Mouse (Mus musculus) hindbrain, embryonic 15.5 days (tissue): ENCODE results near the gene Supt6. TPM values are rescaled to one million over a fixed set of nuclear protein-coding genes. Genes with fewer than 3 reads are reported as not detected.

ENCODE experiments used
- ATAC-seq: fragments of 200-750 bp; cut with Nextera tagmentation; 2 replicates; pipeline ENCODE4 v1.8.0; 2017; ENCODE audit warnings: low read depth, moderate number of reproducible peaks, moderate TSS enrichment; ENCODE audit not compliant: low FRiP score
- H3K27ac ChIP-seq: fragments of 300-500 bp; sonication (generic); replicated peaks from 2 replicates; pipeline ENCODE4 v1.5.1; 2015; ENCODE audit warnings: mild to moderate bottlenecking, inconsistent platforms
- H3K27me3 ChIP-seq: fragments of 300-500 bp; sonication (generic); 2 replicates; pipeline ENCODE4 v1.6.1; 2015; ENCODE audit warnings: control low read depth, inconsistent platforms
- H3K36me3 ChIP-seq: fragments of 300-500 bp; sonication (generic); 2 replicates; pipeline ENCODE4 v1.6.1; 2015; ENCODE audit warnings: control low read depth, inconsistent platforms
- H3K4me1 ChIP-seq: fragments of 300-500 bp; sonication (generic); replicated peaks from 2 replicates; pipeline ENCODE4 v1.6.1; 2015; ENCODE audit warnings: control low read depth, inconsistent platforms
- H3K4me2 ChIP-seq: fragments of 300-500 bp; sonication (generic); 2 replicates; pipeline ENCODE4 v1.6.1; 2015; ENCODE audit warnings: moderate library complexity, mild to moderate bottlenecking, inconsistent platforms
- H3K4me3 ChIP-seq: fragments of 300-500 bp; sonication (generic); 2 replicates; pipeline ENCODE4 v1.5.1; 2015; ENCODE audit warnings: mild to moderate bottlenecking, inconsistent platforms
- H3K9ac ChIP-seq: fragments of 300-500 bp; sonication (generic); 2 replicates; pipeline ENCODE4 v1.6.1; 2015; ENCODE audit warnings: inconsistent platforms
- H3K9me3 ChIP-seq: fragments of 300-500 bp; sonication (generic); 2 replicates; pipeline ENCODE4 v1.6.1; 2016; ENCODE audit warnings: control low read depth, inconsistent platforms
- WGBS: fragments of 180-500 bp; shearing (Covaris S2); methylation state at CpG from one replicate; pipeline ENCODE4 v1.1.7; 2015; 5-methylcytosine and 5-hydroxymethylcytosine counted together
- polyA plus RNA-seq: library from polyadenylated mRNA; unstranded; fragments of >200 nt; fragmentation: Nextera tagmentation; extraction: Ambion mirVana; gene quantifications from 2 replicates; pipeline ENCODE4 v1.2.1, GENCODE M21; 2015

The Supt6 gene
- polyA plus RNA-seq, 1 experiment from 2014 or later, result 27.4 TPM

DNA sequence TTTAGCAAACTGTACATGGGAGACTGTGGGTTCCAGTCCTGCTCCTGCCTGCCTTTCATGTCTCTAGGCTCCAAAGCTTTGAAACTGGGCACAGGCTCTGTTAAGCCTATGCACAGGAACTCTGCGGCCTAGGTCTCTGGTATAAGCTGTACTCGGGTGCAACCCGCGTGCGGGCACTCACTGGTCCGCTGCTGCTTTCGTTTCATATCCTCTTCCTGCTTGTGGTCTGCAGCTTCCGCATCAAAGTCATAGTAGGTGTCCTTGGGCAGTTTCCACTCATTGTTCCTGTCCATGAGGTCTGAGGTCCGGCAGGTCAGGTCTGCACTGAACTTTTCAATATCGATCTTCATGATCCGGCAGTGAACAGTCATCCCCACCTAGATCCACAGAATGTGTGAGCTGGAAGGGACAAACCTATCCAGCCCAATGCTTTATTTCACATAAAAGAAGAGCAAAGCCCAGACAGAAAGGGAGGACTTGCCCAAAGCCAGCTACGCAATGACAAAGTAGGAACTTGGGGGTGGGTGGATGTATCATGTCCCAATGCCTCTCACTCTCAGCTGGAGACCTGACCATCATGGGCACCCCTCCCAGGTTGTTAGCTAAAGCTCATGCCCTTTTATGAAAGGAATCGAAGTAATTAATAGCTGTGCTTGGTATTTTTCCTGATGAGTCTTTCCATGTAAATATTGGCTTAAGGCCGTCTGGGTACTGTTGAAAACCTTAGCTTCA, 32.5 kb downstream of the Supt6 start:
- H3K9ac ChIP-seq, result no peak overlapping the region
- no peak overlapping the region for H3K27ac ChIP-seq
- H3K4me1 ChIP-seq, result no peaks in the 10 kb centered on the region
- no peaks in the 10 kb centered on the region for H3K27me3 ChIP-seq
- WGBS, result 96% methylated on average over 14 of the region's 14 CpGs
- peaks cover 93% of the 10 kb centered on the region for H3K36me3 ChIP-seq
- no peaks in the 10 kb centered on the region for H3K9me3 ChIP-seq
- ATAC-seq, result no peak
- no peak overlapping the region for H3K4me2 ChIP-seq
- H3K4me3 ChIP-seq, result no peak overlapping the region

DNA sequence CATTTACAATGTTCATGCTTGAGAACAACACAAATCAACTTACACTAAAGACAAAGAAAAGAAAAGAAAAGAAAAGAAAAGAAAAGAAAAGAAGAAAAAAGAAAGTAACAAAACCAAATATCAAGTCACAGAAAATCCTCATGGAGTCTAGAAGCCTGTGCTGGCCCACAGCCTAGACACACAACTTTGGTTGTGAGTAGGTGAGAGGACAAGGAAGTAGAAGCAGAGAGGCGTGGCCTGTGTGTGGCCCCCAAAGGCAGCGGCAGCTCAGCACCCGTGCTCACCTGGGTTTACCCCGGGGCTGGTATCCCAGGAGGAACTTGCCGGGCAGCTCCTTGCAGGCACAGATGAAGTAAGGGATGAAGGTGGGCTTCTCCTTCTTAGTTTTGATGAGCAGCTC, 34.3 kb downstream of the Supt6 start:
- no peak overlapping the region for H3K4me3 ChIP-seq
- peaks cover 94% of the 10 kb centered on the region for H3K36me3 ChIP-seq
- WGBS, result 91% methylated on average over 5 of the region's 5 CpGs
- no peaks in the 10 kb centered on the region for H3K9me3 ChIP-seq
- H3K27ac ChIP-seq, result no peak overlapping the region
- no peaks in the 10 kb centered on the region for H3K27me3 ChIP-seq
- no peak overlapping the region for H3K4me2 ChIP-seq
- no peak for ATAC-seq
- no peaks in the 10 kb centered on the region for H3K4me1 ChIP-seq
- H3K9ac ChIP-seq, result no peak overlapping the region

DNA sequence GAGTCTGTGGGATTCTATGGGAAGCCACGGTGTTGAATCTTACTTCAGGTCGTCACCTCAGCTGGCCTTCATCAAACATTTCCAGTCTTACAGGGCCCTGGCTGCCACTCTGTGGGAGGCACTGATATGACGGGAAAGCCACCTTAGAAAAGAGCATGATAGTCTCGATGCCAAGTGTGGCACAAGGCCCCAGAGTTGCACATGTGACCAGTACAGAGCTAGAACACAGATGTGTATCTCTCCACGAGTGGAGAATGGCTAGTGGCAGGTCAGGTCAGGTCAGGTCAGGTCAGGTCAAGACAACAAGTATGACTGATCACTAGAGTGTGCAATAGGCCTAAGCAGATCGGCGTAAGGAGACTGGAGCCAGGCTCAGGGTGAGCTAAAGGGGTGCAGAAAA, 35.2 kb downstream of the Supt6 start:
- Histone ChIP-seq H3K4me1 (no peaks in the 10 kb centered on the region), H3K9ac (no peak overlapping the region), H3K4me2 (no peak overlapping the region), H3K36me3 (peaks cover 93% of the 10 kb centered on the region), H3K27ac (no peak overlapping the region), H3K9me3 (no peaks in the 10 kb centered on the region), H3K27me3 (no peaks in the 10 kb centered on the region), H3K4me3 (no peak overlapping the region)
- 72% methylated on average over 7 of the region's 7 CpGs for WGBS
- ATAC-seq, result no peak

DNA sequence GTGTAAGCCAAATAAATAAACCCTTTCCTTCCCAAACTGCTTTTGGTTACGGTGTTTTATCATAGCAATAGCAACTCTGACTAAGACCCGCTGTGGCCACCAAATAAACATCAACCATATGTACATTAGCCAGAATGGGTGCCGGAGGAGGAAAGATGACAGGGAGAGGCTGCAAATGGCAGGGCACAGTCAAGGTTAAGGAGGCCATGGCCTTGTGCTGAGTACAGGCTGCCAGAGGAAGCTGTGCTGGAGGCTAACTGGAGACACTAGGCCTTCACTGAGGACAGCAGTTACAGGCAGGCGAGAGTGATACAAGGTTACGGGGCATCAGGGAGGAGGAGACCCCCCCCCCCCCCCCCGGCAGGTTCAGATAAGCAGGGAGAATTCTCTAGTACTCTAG, 35.9 kb downstream of the Supt6 start:
- Histone ChIP-seq H3K9ac (no peak overlapping the region), H3K9me3 (no peaks in the 10 kb centered on the region), H3K27me3 (no peaks in the 10 kb centered on the region), H3K27ac (no peak overlapping the region), H3K4me3 (no peak overlapping the region), H3K4me2 (no peak overlapping the region), H3K4me1 (no peaks in the 10 kb centered on the region), H3K36me3 (peaks cover 93% of the 10 kb centered on the region)
- WGBS, result 96% methylated on average over 5 of the region's 6 CpGs
- ATAC-seq, result no peak

DNA sequence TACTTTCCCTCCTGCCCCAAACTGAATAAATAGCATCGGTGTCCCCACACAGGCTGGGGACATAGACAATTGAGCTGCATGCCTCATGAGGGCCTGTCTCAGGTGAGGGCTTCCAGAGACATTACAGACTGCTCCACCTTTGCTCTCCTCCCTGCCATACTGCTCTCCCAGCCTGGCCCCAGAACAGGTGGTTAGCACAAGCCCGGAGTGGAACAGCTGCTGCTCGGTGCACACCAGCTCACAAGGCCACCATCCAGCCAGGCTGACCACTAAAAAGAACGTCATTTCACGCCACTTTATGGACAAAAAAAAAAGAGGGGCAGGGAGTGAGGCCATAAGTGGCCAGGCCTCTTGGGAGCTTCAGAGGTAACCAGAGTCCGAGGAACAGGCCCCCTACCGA, 38.6 kb downstream of the Supt6 start:
- Histone ChIP-seq H3K4me3 (no peak overlapping the region), H3K36me3 (peaks cover 70% of the 10 kb centered on the region), H3K4me1 (no peaks in the 10 kb centered on the region), H3K4me2 (no peak overlapping the region), H3K27me3 (no peaks in the 10 kb centered on the region), H3K9ac (no peak overlapping the region), H3K9me3 (no peaks in the 10 kb centered on the region), H3K27ac (no peak overlapping the region)
- WGBS, result 76% methylated on average over 7 of the region's 7 CpGs
- ATAC-seq, result no peak

DNA sequence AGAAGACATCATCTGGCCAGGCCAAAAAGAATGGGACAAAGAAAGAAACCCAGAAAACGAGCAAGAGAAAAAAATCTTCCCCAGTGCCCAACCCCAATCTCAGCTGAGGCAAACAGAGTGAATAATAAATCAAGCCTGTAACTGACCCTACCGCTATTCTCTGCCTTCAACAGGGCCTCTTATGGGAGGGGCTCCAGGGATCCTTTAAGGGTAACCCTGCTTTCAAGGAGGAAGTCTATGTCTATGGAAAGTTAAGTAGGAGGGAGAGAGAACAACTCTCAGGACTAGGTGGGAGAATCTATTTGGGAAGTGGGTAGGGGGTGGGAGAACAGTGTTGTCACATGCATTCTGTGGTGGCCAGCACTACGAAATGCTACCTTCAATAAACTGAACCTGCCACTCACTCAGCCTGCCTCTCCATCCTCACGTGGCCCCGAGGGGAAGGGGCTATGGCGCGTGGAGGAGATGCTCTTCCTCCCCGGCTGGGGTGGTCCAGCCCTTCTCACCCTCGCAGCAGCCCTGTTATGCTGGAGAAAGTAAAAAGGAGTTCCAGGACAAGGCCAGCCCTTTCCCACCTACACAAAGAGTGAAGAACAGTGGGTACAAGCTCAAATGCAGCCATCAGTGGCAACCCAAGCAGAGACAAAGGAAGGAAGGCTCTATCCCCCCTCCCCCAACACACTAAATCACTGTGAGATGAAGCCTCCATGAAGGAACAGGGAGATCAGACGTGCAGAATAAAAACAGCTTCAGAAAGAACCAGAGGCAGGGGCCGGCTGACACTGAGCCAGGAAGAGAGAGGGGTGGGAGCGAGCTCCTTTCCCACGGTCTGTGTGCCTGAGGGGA, 40.2 kb downstream of the Supt6 start:
- Histone ChIP-seq H3K36me3 (peaks cover 56% of the 10 kb centered on the region), H3K9ac (no peak overlapping the region), H3K4me2 (no peak overlapping the region), H3K4me1 (no peaks in the 10 kb centered on the region), H3K9me3 (no peaks in the 10 kb centered on the region), H3K27ac (peak overlapping the region; percentile 65), H3K27me3 (no peaks in the 10 kb centered on the region), H3K4me3 (no peak overlapping the region)
- ATAC-seq, result no peak
- WGBS, result 47% methylated on average over 13 of the region's 13 CpGs

DNA sequence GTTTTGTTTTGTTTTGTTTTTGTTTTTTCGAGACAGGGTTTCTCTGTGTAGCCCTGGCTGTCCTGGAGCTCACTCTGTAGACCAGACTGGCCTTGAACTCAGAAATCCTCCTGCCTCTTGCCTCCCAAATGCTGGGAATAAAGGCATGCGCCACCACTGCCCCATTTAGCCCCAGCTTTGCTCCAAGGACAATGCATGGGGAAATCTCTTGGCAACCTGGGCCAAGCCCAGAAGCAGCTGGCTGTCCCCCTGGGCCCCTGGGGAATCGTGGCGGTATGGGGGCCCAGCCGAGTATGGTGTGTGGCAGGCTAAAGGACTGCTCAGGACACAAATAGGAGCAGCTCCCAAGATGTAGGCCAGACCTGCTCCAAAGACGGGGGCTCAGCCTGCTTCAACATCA, 41.5 kb downstream of the Supt6 start:
- Histone ChIP-seq H3K27me3 (no peaks in the 10 kb centered on the region), H3K4me2 (no peak overlapping the region), H3K27ac (peak overlapping the region; percentile 28; the same call in 1 of the 2 replicates), H3K4me1 (no peaks in the 10 kb centered on the region), H3K9me3 (no peaks in the 10 kb centered on the region), H3K9ac (no peak overlapping the region), H3K36me3 (peaks cover 43% of the 10 kb centered on the region), H3K4me3 (no peak overlapping the region)
- no peak for ATAC-seq
- 61% methylated on average over 6 of the region's 6 CpGs for WGBS

DNA sequence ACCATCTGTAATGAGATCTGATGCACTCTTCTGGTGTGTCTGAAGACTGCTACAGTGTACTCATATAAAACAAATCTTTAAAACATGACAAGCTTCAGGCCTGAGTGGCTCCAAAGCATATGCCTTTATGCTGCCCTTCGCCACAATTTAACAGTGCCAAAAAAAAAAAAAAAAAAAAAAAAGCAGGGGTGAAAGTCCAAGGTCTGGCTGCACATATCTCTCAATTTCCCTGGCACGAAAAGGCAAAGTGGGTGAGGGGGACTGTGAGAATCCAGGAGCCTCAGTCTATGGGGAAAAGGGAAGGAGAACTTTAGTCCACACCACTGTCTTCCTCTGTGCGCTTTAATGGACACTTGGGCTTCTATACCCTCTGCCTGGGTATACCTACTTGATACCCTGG, 43.4 kb downstream of the Supt6 start:
- no peaks in the 10 kb centered on the region for H3K9me3 ChIP-seq
- 95% methylated on average over 3 of the region's 3 CpGs for WGBS
- H3K4me2 ChIP-seq, result no peak overlapping the region
- no peaks in the 10 kb centered on the region for H3K27me3 ChIP-seq
- H3K4me3 ChIP-seq, result no peak overlapping the region
- H3K9ac ChIP-seq, result no peak overlapping the region
- no peaks in the 10 kb centered on the region for H3K4me1 ChIP-seq
- no peak overlapping the region for H3K27ac ChIP-seq
- ATAC-seq, result no peak
- peaks cover 24% of the 10 kb centered on the region for H3K36me3 ChIP-seq

DNA sequence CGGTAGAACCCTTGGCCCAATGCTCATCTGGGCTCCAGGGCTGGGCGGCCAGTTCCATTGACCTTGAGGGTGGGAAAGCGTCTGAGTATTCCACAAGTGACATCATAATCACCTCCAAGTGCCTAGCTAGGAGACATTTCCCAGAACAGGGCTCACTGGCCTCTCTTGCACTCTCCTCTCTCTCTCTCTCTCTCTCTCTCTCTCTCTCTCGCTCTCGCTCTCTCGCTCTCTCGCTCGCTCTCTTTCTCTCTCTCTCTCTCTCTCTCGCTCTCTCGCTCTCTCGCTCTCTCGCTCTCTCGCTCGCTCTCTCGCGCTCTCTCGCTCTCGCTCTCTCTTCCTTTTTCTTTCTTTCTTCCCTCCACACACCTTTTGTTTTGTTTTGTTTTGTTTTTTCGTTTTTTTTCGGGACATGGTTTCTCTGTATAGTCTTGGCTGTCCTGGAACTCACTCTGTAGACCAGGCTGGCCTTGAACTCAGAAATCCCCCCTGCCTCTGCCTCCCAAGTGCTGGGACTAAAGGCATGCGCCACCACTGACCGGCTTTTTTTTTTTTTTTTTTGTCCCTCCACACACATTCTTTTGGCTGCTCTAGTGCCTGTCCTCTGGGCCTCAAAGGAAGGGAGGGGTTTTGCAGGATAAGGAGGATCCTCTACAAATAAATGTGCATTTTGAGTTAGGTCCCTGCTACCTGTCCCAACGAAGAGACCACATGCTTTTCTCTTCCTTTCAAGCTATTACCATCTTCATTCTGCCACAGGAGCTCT, 50.5 kb downstream of the Supt6 start:
- WGBS, result 62% methylated on average over 23 of the region's 23 CpGs
- Histone ChIP-seq H3K36me3 (peaks cover 26% of the 10 kb centered on the region), H3K4me1 (peaks cover 12% of the 10 kb centered on the region), H3K9ac (no peak overlapping the region), H3K27me3 (no peaks in the 10 kb centered on the region), H3K27ac (no peak overlapping the region), H3K4me3 (peak overlapping the region; percentile 31), H3K4me2 (peak overlapping the region; percentile 49), H3K9me3 (no peaks in the 10 kb centered on the region)
- no peak for ATAC-seq

DNA sequence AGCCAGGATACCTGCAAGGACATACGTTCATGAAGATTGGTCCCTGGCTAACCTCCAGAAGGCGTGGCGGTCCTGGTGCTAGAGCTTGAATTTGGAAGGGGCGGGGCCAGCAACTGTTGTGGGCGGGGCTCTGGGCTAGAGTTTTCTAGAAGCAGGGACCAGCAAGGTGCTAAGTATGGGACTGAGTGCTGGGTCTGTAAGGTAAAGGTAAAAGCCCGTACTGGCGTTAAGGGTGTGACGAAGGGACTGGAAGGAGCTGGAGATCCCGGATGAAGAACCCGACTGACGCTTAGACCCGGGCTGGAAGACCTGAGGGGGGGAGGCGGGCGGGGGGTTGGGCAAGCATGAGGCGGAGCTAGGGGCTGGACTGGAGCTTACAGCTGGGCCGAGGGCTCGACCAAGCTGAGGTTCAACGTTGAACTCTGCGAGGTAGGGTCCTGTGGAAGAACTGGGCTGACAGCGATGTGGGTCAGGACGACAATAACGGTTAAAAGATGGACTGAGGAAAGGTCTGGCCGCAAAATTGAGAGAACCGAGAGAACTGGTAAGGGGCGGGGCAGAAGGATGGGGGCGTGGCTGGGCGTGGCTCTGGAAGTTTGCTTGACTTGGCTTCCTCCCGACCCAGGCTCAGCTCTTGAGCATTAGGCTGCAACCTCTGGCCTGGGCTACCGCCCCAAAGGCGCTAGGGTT, 51.2 kb downstream of the Supt6 start:
- Histone ChIP-seq H3K9me3 (no peaks in the 10 kb centered on the region), H3K4me2 (peak overlapping the region; percentile 49), H3K27me3 (no peaks in the 10 kb centered on the region), H3K27ac (no peak overlapping the region), H3K9ac (no peak overlapping the region), H3K4me1 (peaks cover 19% of the 10 kb centered on the region), H3K4me3 (peak overlapping the region; percentile 31), H3K36me3 (peaks cover 26% of the 10 kb centered on the region)
- peak; percentile 53 for ATAC-seq
- 3% methylated on average over 30 of the region's 30 CpGs for WGBS

DNA sequence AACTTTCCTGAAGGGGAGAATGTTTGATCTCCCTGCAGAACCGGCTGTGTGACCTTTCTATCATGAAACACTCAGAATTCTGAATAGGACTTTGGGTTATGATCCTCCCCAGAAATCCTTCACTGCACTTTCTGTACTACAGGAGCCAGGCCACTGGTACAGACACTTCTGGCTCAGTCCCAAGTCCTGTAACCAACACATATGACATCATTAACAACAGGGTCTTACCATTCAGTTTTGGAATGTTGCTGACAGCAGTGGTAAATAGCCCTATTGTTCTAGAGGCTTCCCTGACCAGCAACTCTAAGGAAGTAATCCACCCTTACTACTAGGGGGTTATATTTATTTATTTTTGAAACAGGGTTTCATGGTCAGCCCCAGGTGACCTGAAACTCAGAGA, 52.7 kb downstream of the Supt6 start, which contains the start of gene Proca1:
TSS of gene Proca1 (plus strand) at position 280 of the 400 bp plus-strand sequence.
- no peak within 1 kb of the TSS for H3K4me3 ChIP-seq

More for the DNA sequence above, 52.7 kb downstream of the Supt6 start, which contains the start of gene Proca1:
- Histone ChIP-seq H3K27me3 (no peaks in the 10 kb centered on the region), H3K9ac (no peak within 1 kb of the TSS), H3K4me2 (peak within 1 kb of the TSS; percentile 49), H3K4me1 (peaks cover 24% of the 10 kb centered on the region), H3K36me3 (peaks cover 26% of the 10 kb centered on the region), H3K27ac (no peak within 1 kb of the TSS), H3K9me3 (no peaks in the 10 kb centered on the region)
- 92% methylated on average over 1 of the region's 1 CpGs for WGBS
- no peak for ATAC-seq
